Mouse (Mus musculus): ENCODE results near the gene Rbpj.

The Rbpj gene

GRCm38 (mm10) chr5:53590875-53591682, 125.1 kb downstream of the Rbpj start:
- DNase-seq (ENCODE audit: low spot score in 2 of 2): no peak

GRCm38 (mm10) chr5:53591683-53592050, 125.7 kb downstream of the Rbpj start:
- no peak for DNase-seq (ENCODE audit: low spot score in 2 of 2)

- DNase-seq (ENCODE audit: low spot score in 2 of 2): no peak
Measured at GRCm38 (mm10) chr5:53593080-53593688, 127.2 kb downstream of the Rbpj start.

GRCm38 (mm10) chr5:53594274-53594673, 128.3 kb downstream of the Rbpj start:
- peak in 1 of 2 experiments; percentile 56 for DNase-seq (ENCODE audit: low spot score in 2 of 2)

- no peak for DNase-seq (ENCODE audit: low spot score in 2 of 2)
Measured at GRCm38 (mm10) chr5:53598510-53598909, 132.6 kb downstream of the Rbpj start.

- no peak for DNase-seq (ENCODE audit: low spot score in 2 of 2)
Measured at GRCm38 (mm10) chr5:53599116-53599515, 133.2 kb downstream of the Rbpj start.

- no peak for DNase-seq (ENCODE audit: low spot score in 2 of 2)
Measured at GRCm38 (mm10) chr5:53602194-53602593, 136.2 kb downstream of the Rbpj start.

- no peak for DNase-seq (ENCODE audit: low spot score in 2 of 2)
Measured at GRCm38 (mm10) chr5:53605450-53605849, 139.5 kb downstream of the Rbpj start.

- no peak for DNase-seq (ENCODE audit: low spot score in 2 of 2)
Measured at GRCm38 (mm10) chr5:53607230-53607996, 141.5 kb downstream of the Rbpj start.

GRCm38 (mm10) chr5:53618844-53619243, 152.9 kb downstream of the Rbpj start:
- no peak for DNase-seq (ENCODE audit: low spot score in 2 of 2)

GRCm38 (mm10) chr5:53632026-53632425, 166.1 kb downstream of the Rbpj start:
- DNase-seq (ENCODE audit: low spot score in 2 of 2): no peak

- no peak for DNase-seq (ENCODE audit: low spot score in 2 of 2)
Measured at GRCm38 (mm10) chr5:53636795-53637194, 170.8 kb downstream of the Rbpj start.

- DNase-seq (ENCODE audit: low spot score in 2 of 2): no peak
Measured at GRCm38 (mm10) chr5:53637206-53637605, 171.3 kb downstream of the Rbpj start.

GRCm38 (mm10) chr5:53638647-53639046, 172.7 kb downstream of the Rbpj start:
- DNase-seq (ENCODE audit: low spot score in 2 of 2): peak in 1 of 2 experiments; percentile 24

- DNase-seq (ENCODE audit: low spot score in 2 of 2): no peak
Measured at GRCm38 (mm10) chr5:53646669-53647068, 180.7 kb downstream of the Rbpj start.

GRCm38 (mm10) chr5:53647358-53647757, 181.4 kb downstream of the Rbpj start:
- DNase-seq (ENCODE audit: low spot score in 2 of 2): no peak

- no peak for DNase-seq (ENCODE audit: low spot score in 2 of 2)
Measured at GRCm38 (mm10) chr5:53656596-53656995, 190.6 kb downstream of the Rbpj start.

- no peak for DNase-seq (ENCODE audit: low spot score in 2 of 2)
Measured at GRCm38 (mm10) chr5:53657925-53658324, 192.0 kb downstream of the Rbpj start.

- DNase-seq (ENCODE audit: low spot score in 2 of 2): no peak
Measured at GRCm38 (mm10) chr5:53661508-53661907, 195.6 kb downstream of the Rbpj start.

GRCm38 (mm10) chr5:53662413-53662812, 196.5 kb downstream of the Rbpj start:
- DNase-seq (ENCODE audit: low spot score in 2 of 2): no peak

GRCm38 (mm10) chr5:53663665-53664064, 197.7 kb downstream of the Rbpj start:
- no peak for DNase-seq (ENCODE audit: low spot score in 2 of 2)

GRCm38 (mm10) chr5:53668021-53668420, 202.1 kb downstream of the Rbpj start:
- no peak for DNase-seq (ENCODE audit: low spot score in 2 of 2)
